Mouse (Mus musculus) intestine, embryonic 14.5 days (tissue): Measurements from ENCODE around the gene Hipk2. TPM values are rescaled to one million over a fixed set of nuclear protein-coding genes. Genes with fewer than 3 reads are reported as not detected.

Experiments
- ATAC-seq: fragments of 200-750 bp; cut with Nextera tagmentation; replicated peaks from 2 replicates; pipeline ENCODE4 v1.8.0; 2017; ENCODE audit warnings: low read depth, moderate number of reproducible peaks, moderate TSS enrichment, moderate library complexity; ENCODE audit not compliant: low FRiP score, low TSS enrichment
- DNase-seq: peaks from one replicate; pipeline ENCODE4 v3.0.0-alpha.2; 2018; ENCODE audit warnings: low spot score
- H3K27ac ChIP-seq: fragments of 300-500 bp; sonication (generic); 2 replicates; pipeline ENCODE4 v1.5.1; 2014; ENCODE audit warnings: low read depth, mild to moderate bottlenecking, control low read depth
- H3K27me3 ChIP-seq: fragments of 300-500 bp; sonication (generic); replicated peaks from 2 replicates; pipeline ENCODE4 v1.6.1; 2014; ENCODE audit warnings: low read length, control low read depth; ENCODE audit not compliant: control insufficient read depth, insufficient read depth
- H3K36me3 ChIP-seq: fragments of 300-500 bp; sonication (generic); 2 replicates; pipeline ENCODE4 v1.6.1; 2014; ENCODE audit warnings: low read length, control low read depth; ENCODE audit not compliant: control insufficient read depth, insufficient read depth
- H3K4me1 ChIP-seq: fragments of 300-500 bp; sonication (generic); replicated peaks from 2 replicates; pipeline ENCODE4 v1.6.1; 2014; ENCODE audit warnings: low read length, control low read depth, mixed read lengths; ENCODE audit not compliant: control insufficient read depth, insufficient read depth
- H3K4me2 ChIP-seq: fragments of 300-500 bp; sonication (generic); 2 replicates; pipeline ENCODE4 v1.6.1; 2014; ENCODE audit warnings: low read length
- H3K4me3 ChIP-seq: fragments of 300-500 bp; sonication (generic); 2 replicates; pipeline ENCODE4 v1.5.1; 2014; ENCODE audit warnings: low read depth, low read length, control low read depth, mixed read lengths
- H3K9ac ChIP-seq: fragments of 300-500 bp; sonication (generic); 2 replicates; pipeline ENCODE4 v1.6.1; 2014; ENCODE audit warnings: mild to moderate bottlenecking, low read length
- H3K9me3 ChIP-seq: fragments of 300-500 bp; sonication (generic); 2 replicates; pipeline ENCODE4 v1.6.1; 2016; ENCODE audit warnings: low read length, control low read depth; ENCODE audit not compliant: control insufficient read depth
- WGBS: fragments of 180-500 bp; shearing (Covaris S2); extraction: QIAGEN DNeasy Blood & Tissue Kit; methylation state at CpG from one replicate; pipeline ENCODE4 v1.1.7; 2014; 5-methylcytosine and 5-hydroxymethylcytosine counted together
- polyA plus RNA-seq: library from polyadenylated mRNA; unstranded; fragments of >200 nt; fragmentation: Nextera tagmentation; extraction: Ambion mirVana; gene quantifications from 2 replicates; pipeline ENCODE4 v1.2.1, GENCODE M21; 2014

Hipk2 gene
- polyA plus RNA-seq, 1 experiment from 2014 or later: 27.9 TPM

DNA sequence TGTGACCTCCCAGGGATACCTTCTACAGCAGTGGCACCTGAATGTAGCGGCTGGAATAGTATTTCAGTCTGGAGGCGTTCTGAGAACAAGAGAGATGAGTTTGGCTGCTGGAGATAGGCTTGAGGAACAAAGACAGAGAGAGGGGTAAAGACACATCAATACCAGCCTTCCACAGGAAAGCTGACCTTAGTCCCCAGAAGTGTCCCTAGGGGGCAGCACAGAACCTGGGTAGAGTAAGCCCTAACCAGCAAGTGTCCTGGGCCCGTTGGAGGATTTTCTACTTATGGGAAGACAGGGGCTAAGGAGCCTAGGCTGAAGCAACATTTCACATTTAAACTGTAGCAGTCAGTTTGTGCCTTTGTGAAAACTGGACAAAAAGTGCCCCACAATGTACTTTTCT, 226.4 kb downstream of the Hipk2 start:
- Histone ChIP-seq H3K9ac (no peak overlapping the region), H3K4me3 (no peak overlapping the region), H3K4me1 (no peaks in the 10 kb centered on the region), H3K27ac (no peak overlapping the region), H3K36me3 (no peaks in the 10 kb centered on the region), H3K4me2 (no peak overlapping the region), H3K27me3 (no peaks in the 10 kb centered on the region), H3K9me3 (peaks cover 3% of the 10 kb centered on the region; the same call in 1 of the 2 replicates)
- ATAC-seq (no peak), DNase-seq (no peak)
- WGBS: 82% methylated on average over 3 of the region's 3 CpGs

Other genes starting within 250 kb of the Hipk2 start
- gene Klrg2, start 238.9 kb downstream of the Hipk2 start, polyA plus RNA-seq: 0.30 and 0.34 TPM in 2 replicates
- gene Clec2l, start 213.1 kb downstream of the Hipk2 start, polyA plus RNA-seq: 1.4 and 1.6 TPM in 2 replicates
- gene Tbxas1, start 761 bp downstream of the Hipk2 start, polyA plus RNA-seq: 2.1 and 2.4 TPM in 2 replicates
- 9.2 and 10.1 TPM in 2 replicates for gene Parp12, start 242.2 kb upstream of the Hipk2 start, polyA plus RNA-seq